Mouse (Mus musculus) erythroblast, embryonic 14.5 days (primary cell): ENCODE measurements around the gene Raet1d. TPM values are rescaled to one million over a fixed set of nuclear protein-coding genes. Genes with fewer than 3 reads are reported as not detected.
"Not testable (repeated sequence)": the region's sequence is repeated elsewhere in the genome, so short reads cannot be mapped to it uniquely, and the experiment has no call there.

Source experiments
- H3K27me3 ChIP-seq: 2 replicates; pipeline ENCODE4 v1.6.1; 2012; ENCODE audit warnings: inconsistent platforms; ENCODE audit not compliant: control insufficient read depth
- H3K36me3 ChIP-seq: 2 replicates; pipeline ENCODE4 v1.6.1; 2012; ENCODE audit warnings: mild to moderate bottlenecking, inconsistent platforms; ENCODE audit not compliant: control insufficient read depth
- H3K4me1 ChIP-seq: 2 replicates; pipeline ENCODE4 v1.6.1; 2012; ENCODE audit warnings: inconsistent platforms; ENCODE audit not compliant: control insufficient read depth
- H3K4me3 ChIP-seq: replicated peaks from 2 replicates; pipeline ENCODE3; 2012; ENCODE audit warnings: moderate library complexity, mild to moderate bottlenecking, inconsistent platforms
- H3K9me3 ChIP-seq: 2 replicates; pipeline ENCODE4 v1.6.1; 2012; ENCODE audit warnings: low read length, inconsistent platforms, mixed read lengths; ENCODE audit not compliant: control insufficient read depth
- polyA plus RNA-seq: library from polyadenylated mRNA; stranded (reverse); fragments of >175 nt; gene quantifications from 2 replicates; pipeline ENCODE4 v1.2.3, GENCODE M21; 2012

The Raet1d gene
- polyA plus RNA-seq, 1 experiment, result not detected

GRCm38 (mm10) chr10:22393028-22393824 lies 32.9 kb downstream of the Raet1d start:
- H3K4me3 ChIP-seq, H3K9me3 ChIP-seq, H3K4me1 ChIP-seq, H3K36me3 ChIP-seq, H3K27me3 ChIP-seq: not testable (repeated sequence)

- not testable (repeated sequence) for H3K4me3 ChIP-seq, H3K27me3 ChIP-seq, H3K4me1 ChIP-seq, H3K9me3 ChIP-seq, H3K36me3 ChIP-seq
Measured at GRCm38 (mm10) chr10:22396680-22397079, 36.3 kb downstream of the Raet1d start.

GRCm38 (mm10) chr10:22402225-22402917 lies 42.0 kb downstream of the Raet1d start:
- not testable (repeated sequence) for H3K4me1 ChIP-seq, H3K36me3 ChIP-seq, H3K27me3 ChIP-seq, H3K4me3 ChIP-seq, H3K9me3 ChIP-seq

- H3K4me3 ChIP-seq, H3K9me3 ChIP-seq: not testable (repeated sequence)
Measured at GRCm38 (mm10) chr10:22413702-22414494, 53.5 kb downstream of the Raet1d start.

More at GRCm38 (mm10) chr10:22413702-22414494, 53.5 kb downstream of the Raet1d start:
- H3K27me3 ChIP-seq, H3K36me3 ChIP-seq, H3K4me1 ChIP-seq: not testable (repeated sequence)

Other genes starting within 250 kb of the Raet1d start
- not detected in 2 replicates for gene E030030I06Rik, start 211.3 kb upstream of the Raet1d start, polyA plus RNA-seq
- gene Raet1e, start 202.0 kb upstream of the Raet1d start, polyA plus RNA-seq, result not detected in 2 replicates
- gene H60b, start 202.0 kb upstream of the Raet1d start, polyA plus RNA-seq, result not detected in 2 replicates